Mouse (Mus musculus): ENCODE results near the gene Asic4. TPM values are rescaled to one million over a fixed set of nuclear protein-coding genes. Genes with fewer than 3 reads are reported as not detected.

The Asic4 gene
- total RNA-seq, 2 experiments from 2014 or later = not detected

GRCm38 (mm10) chr1:75442171-75442570 is 8.1 kb upstream of the Asic4 start:
- intact Hi-C loops (cut with DNase I) = no loop called here
- no peak for DNase-seq (ENCODE audit: low spot score)

GRCm38 (mm10) chr1:75442811-75443210 is 7.4 kb upstream of the Asic4 start:
- DNase-seq (ENCODE audit: low spot score) = no peak
- intact Hi-C loops (cut with DNase I) = no loop called here

- intact Hi-C loops (cut with DNase I) = no loop called here
- DNase-seq (ENCODE audit: low spot score) = no peak
Measured at GRCm38 (mm10) chr1:75443247-75444024, 6.8 kb upstream of the Asic4 start.

- DNase-seq (ENCODE audit: low spot score) = no peak
- intact Hi-C loops (cut with DNase I) = no loop called here
Measured at GRCm38 (mm10) chr1:75444208-75444607, 6.0 kb upstream of the Asic4 start.

- no peak for DNase-seq (ENCODE audit: low spot score)
- intact Hi-C loops (cut with DNase I) = loop anchor here (1.0 to 5.0 kb wide), 2 partner anchors 22 to 103 kb away; no protein-coding TSS in a partner anchor
Measured at GRCm38 (mm10) chr1:75445141-75445701, 5.0 kb upstream of the Asic4 start.

GRCm38 (mm10) chr1:75445751-75446611 is 4.3 kb upstream of the Asic4 start:
- peak; percentile 34 for DNase-seq (ENCODE audit: low spot score)
- intact Hi-C loops (cut with DNase I) = loop anchor here (1.0 to 5.0 kb wide), 2 partner anchors 21 to 104 kb away; no protein-coding TSS in a partner anchor

- intact Hi-C loops (cut with DNase I) = loop anchor here (5.0 kb wide), 1 partner anchor 104 kb away; no protein-coding TSS in a partner anchor
- no peak for DNase-seq (ENCODE audit: low spot score)
Measured at GRCm38 (mm10) chr1:75446656-75447055, 3.6 kb upstream of the Asic4 start.

GRCm38 (mm10) chr1:75447265-75448051 is 2.8 kb upstream of the Asic4 start:
- intact Hi-C loops (cut with DNase I) = loop anchor here (5.0 kb wide), 1 partner anchor 105 kb away; no protein-coding TSS in a partner anchor
- DNase-seq (ENCODE audit: low spot score) = no peak

- intact Hi-C loops (cut with DNase I) = loop anchor here (5.0 kb wide), 1 partner anchor 106 kb away; no protein-coding TSS in a partner anchor
- DNase-seq (ENCODE audit: low spot score) = no peak
Measured at GRCm38 (mm10) chr1:75448052-75448431, 2.2 kb upstream of the Asic4 start.

- intact Hi-C loops (cut with DNase I) = loop anchor here (5.0 kb wide), 1 partner anchor 107 kb away; no protein-coding TSS in a partner anchor
Measured at GRCm38 (mm10) chr1:75448937-75449336, 1.3 kb upstream of the Asic4 start.

GRCm38 (mm10) chr1:75449377-75450135 is 680 bp upstream of the Asic4 start:
- no peak for DNase-seq (ENCODE audit: low spot score)
- intact Hi-C loops (cut with DNase I) = loop anchor here (5.0 kb wide), 1 partner anchor 107 kb away; no protein-coding TSS in a partner anchor

More at GRCm38 (mm10) chr1:75448937-75449336, 1.3 kb upstream of the Asic4 start:
- DNase-seq (ENCODE audit: low spot score) = no peak

- DNase-seq (ENCODE audit: low spot score) = no peak
- intact Hi-C loops (cut with DNase I) = no loop called here
Measured at GRCm38 (mm10) chr1:75451900-75452299, 1.7 kb downstream of the Asic4 start.

GRCm38 (mm10) chr1:75455433-75455832 is 5.2 kb downstream of the Asic4 start:
- intact Hi-C loops (cut with DNase I) = no loop called here
- no peak for DNase-seq (ENCODE audit: low spot score)

- DNase-seq (ENCODE audit: low spot score) = no peak
- intact Hi-C loops (cut with DNase I) = no loop called here
Measured at GRCm38 (mm10) chr1:75455948-75456347, 5.7 kb downstream of the Asic4 start.

- no peak for DNase-seq (ENCODE audit: low spot score)
- intact Hi-C loops (cut with DNase I) = no loop called here
Measured at GRCm38 (mm10) chr1:75456746-75457564, 6.7 kb downstream of the Asic4 start.

- intact Hi-C loops (cut with DNase I) = no loop called here
Measured at GRCm38 (mm10) chr1:75457710-75458024, 7.4 kb downstream of the Asic4 start.

GRCm38 (mm10) chr1:75458025-75458788 is 8.0 kb downstream of the Asic4 start:
- intact Hi-C loops (cut with DNase I) = no loop called here
- no peak for DNase-seq (ENCODE audit: low spot score)

More at GRCm38 (mm10) chr1:75457710-75458024, 7.4 kb downstream of the Asic4 start:
- no peak for DNase-seq (ENCODE audit: low spot score)

Data from heart, postnatal 25 days (tissue).